Mouse (Mus musculus): Measurements from ENCODE around the gene Cd3d. TPM values are rescaled to one million over a fixed set of nuclear protein-coding genes. Genes with fewer than 3 reads are reported as not detected.

Gene Cd3d
- total RNA-seq, 1 experiment: not detected

GRCm38 (mm10) chr9:44986242-44986781 is 4.7 kb downstream of the Cd3d start:
- H3K4me3 ChIP-seq (ENCODE audit: insufficient read depth in 1 of 2, low read depth in 1 of 2, low read length in 2 of 2, poor library complexity in 1 of 2, severe bottlenecking in 1 of 2): no peak overlapping the region
- H3K27ac ChIP-seq (ENCODE audit: insufficient read depth, low read depth, low read length, poor library complexity, severe bottlenecking): no peak overlapping the region
- H3K9ac ChIP-seq (ENCODE audit: insufficient read depth, low read depth, low read length, poor library complexity, severe bottlenecking): no peak overlapping the region
- H3K4me1 ChIP-seq (ENCODE audit: control insufficient read depth in 2 of 2, insufficient read depth in 2 of 2, low read length in 2 of 2, poor library complexity in 1 of 2): peaks cover 0 to 2% of the 10 kb centered on the region in 2 experiments; a peak in 1 of 4 replicates
- H3K9me3 ChIP-seq (ENCODE audit: control insufficient read depth, insufficient read depth, low read depth, low read length): no peaks in the 10 kb centered on the region
- in situ Hi-C loops (cut with MboI; ENCODE audit: low sequenced_read_pairs in 2 of 2, unreplicated experiment in 2 of 2): no loop called here
- no peak for DNase-seq (ENCODE audit: low read depth, low spot score)
- no peaks in the 10 kb centered on the region for H3K36me3 ChIP-seq (ENCODE audit: control insufficient read depth, insufficient read depth, low read length, poor library complexity, severe bottlenecking)
- TF ChIP-seq ZC3H11A (IDR thresholded peaks at IDR 0.05; ENCODE audit: borderline replicate concordance, low read depth, low read length) (no peak), CHD2 (IDR thresholded peaks at IDR 0.05; ENCODE audit: low read depth, low read length) (no peak), ZNF384 (IDR thresholded peaks at IDR 0.05; ENCODE audit: low read depth, low read length) (no peak), MAFK (IDR thresholded peaks at IDR 0.05; ENCODE audit: insufficient read depth, low read depth, low read length) (no peak), HCFC1 (IDR thresholded peaks at IDR 0.05; ENCODE audit: borderline replicate concordance, insufficient read depth, low read length) (no peak)

- in situ Hi-C loops (cut with MboI; ENCODE audit: low sequenced_read_pairs in 2 of 2, unreplicated experiment in 2 of 2): no loop called here
- no peak overlapping the region for H3K9ac ChIP-seq (ENCODE audit: insufficient read depth, low read depth, low read length, poor library complexity, severe bottlenecking)
- H3K36me3 ChIP-seq (ENCODE audit: control insufficient read depth, insufficient read depth, low read length, poor library complexity, severe bottlenecking): no peaks in the 10 kb centered on the region
- DNase-seq (ENCODE audit: low read depth, low spot score): no peak
- H3K4me1 ChIP-seq (ENCODE audit: control insufficient read depth in 2 of 2, insufficient read depth in 2 of 2, low read length in 2 of 2, poor library complexity in 1 of 2): peaks cover 0 to 2% of the 10 kb centered on the region in 2 experiments; a peak in 1 of 4 replicates
- TF ChIP-seq MAFK (IDR thresholded peaks at IDR 0.05; ENCODE audit: insufficient read depth, low read depth, low read length) (no peak), HCFC1 (IDR thresholded peaks at IDR 0.05; ENCODE audit: borderline replicate concordance, insufficient read depth, low read length) (no peak), ZC3H11A (IDR thresholded peaks at IDR 0.05; ENCODE audit: borderline replicate concordance, low read depth, low read length) (no peak), CHD2 (IDR thresholded peaks at IDR 0.05; ENCODE audit: low read depth, low read length) (no peak), ZNF384 (IDR thresholded peaks at IDR 0.05; ENCODE audit: low read depth, low read length) (no peak)
- H3K27ac ChIP-seq (ENCODE audit: insufficient read depth, low read depth, low read length, poor library complexity, severe bottlenecking): no peak overlapping the region
- H3K9me3 ChIP-seq (ENCODE audit: control insufficient read depth, insufficient read depth, low read depth, low read length): no peaks in the 10 kb centered on the region
- H3K4me3 ChIP-seq (ENCODE audit: insufficient read depth in 1 of 2, low read depth in 1 of 2, low read length in 2 of 2, poor library complexity in 1 of 2, severe bottlenecking in 1 of 2): no peak overlapping the region
Measured at GRCm38 (mm10) chr9:44986976-44987375, 5.4 kb downstream of the Cd3d start.

GRCm38 (mm10) chr9:44991821-44992220 is 10.2 kb downstream of the Cd3d start:
- in situ Hi-C loops (cut with MboI; ENCODE audit: low sequenced_read_pairs in 2 of 2, unreplicated experiment in 2 of 2): no loop called here
- Histone ChIP-seq H3K9ac (ENCODE audit: insufficient read depth, low read depth, low read length, poor library complexity, severe bottlenecking) (no peak overlapping the region), H3K9me3 (ENCODE audit: control insufficient read depth, insufficient read depth, low read depth, low read length) (no peaks in the 10 kb centered on the region), H3K4me3 (ENCODE audit: insufficient read depth in 1 of 2, low read depth in 1 of 2, low read length in 2 of 2, poor library complexity in 1 of 2, severe bottlenecking in 1 of 2) (no peak overlapping the region), H3K4me1 (ENCODE audit: control insufficient read depth in 2 of 2, insufficient read depth in 2 of 2, low read length in 2 of 2, poor library complexity in 1 of 2) (no peaks in the 10 kb centered on the region), H3K27ac (ENCODE audit: insufficient read depth, low read depth, low read length, poor library complexity, severe bottlenecking) (no peak overlapping the region), H3K36me3 (ENCODE audit: control insufficient read depth, insufficient read depth, low read length, poor library complexity, severe bottlenecking) (no peaks in the 10 kb centered on the region)
- TF ChIP-seq HCFC1 (IDR thresholded peaks at IDR 0.05; ENCODE audit: borderline replicate concordance, insufficient read depth, low read length): no peak
- DNase-seq (ENCODE audit: low read depth, low spot score): no peak

GRCm38 (mm10) chr9:44992271-44992670 is 10.7 kb downstream of the Cd3d start:
- in situ Hi-C loops (cut with MboI; ENCODE audit: low sequenced_read_pairs in 2 of 2, unreplicated experiment in 2 of 2): no loop called here
- H3K9me3 ChIP-seq (ENCODE audit: control insufficient read depth, insufficient read depth, low read depth, low read length): no peaks in the 10 kb centered on the region
- H3K4me3 ChIP-seq (ENCODE audit: insufficient read depth in 1 of 2, low read depth in 1 of 2, low read length in 2 of 2, poor library complexity in 1 of 2, severe bottlenecking in 1 of 2): no peak overlapping the region
- TF ChIP-seq MAFK (IDR thresholded peaks at IDR 0.05; ENCODE audit: insufficient read depth, low read depth, low read length): no peak
- TF ChIP-seq ZNF384 (IDR thresholded peaks at IDR 0.05; ENCODE audit: low read depth, low read length): no peak
- no peak for TF ChIP-seq HCFC1 (IDR thresholded peaks at IDR 0.05; ENCODE audit: borderline replicate concordance, insufficient read depth, low read length)
- no peak for TF ChIP-seq ZC3H11A (IDR thresholded peaks at IDR 0.05; ENCODE audit: borderline replicate concordance, low read depth, low read length)
- no peak for TF ChIP-seq CHD2 (IDR thresholded peaks at IDR 0.05; ENCODE audit: low read depth, low read length)
- H3K27ac ChIP-seq (ENCODE audit: insufficient read depth, low read depth, low read length, poor library complexity, severe bottlenecking): no peak overlapping the region
- no peaks in the 10 kb centered on the region for H3K4me1 ChIP-seq (ENCODE audit: control insufficient read depth in 2 of 2, insufficient read depth in 2 of 2, low read length in 2 of 2, poor library complexity in 1 of 2)
- H3K36me3 ChIP-seq (ENCODE audit: control insufficient read depth, insufficient read depth, low read length, poor library complexity, severe bottlenecking): no peaks in the 10 kb centered on the region
- DNase-seq (ENCODE audit: low read depth, low spot score): no peak
- H3K9ac ChIP-seq (ENCODE audit: insufficient read depth, low read depth, low read length, poor library complexity, severe bottlenecking): no peak overlapping the region

GRCm38 (mm10) chr9:44993268-44993667 is 11.7 kb downstream of the Cd3d start:
- no peaks in the 10 kb centered on the region for H3K36me3 ChIP-seq (ENCODE audit: control insufficient read depth, insufficient read depth, low read length, poor library complexity, severe bottlenecking)
- no peak overlapping the region for H3K4me3 ChIP-seq (ENCODE audit: insufficient read depth in 1 of 2, low read depth in 1 of 2, low read length in 2 of 2, poor library complexity in 1 of 2, severe bottlenecking in 1 of 2)
- TF ChIP-seq ZNF384 (IDR thresholded peaks at IDR 0.05; ENCODE audit: low read depth, low read length): no peak
- no peak for TF ChIP-seq ZC3H11A (IDR thresholded peaks at IDR 0.05; ENCODE audit: borderline replicate concordance, low read depth, low read length)
- TF ChIP-seq HCFC1 (IDR thresholded peaks at IDR 0.05; ENCODE audit: borderline replicate concordance, insufficient read depth, low read length): no peak
- TF ChIP-seq CHD2 (IDR thresholded peaks at IDR 0.05; ENCODE audit: low read depth, low read length): no peak
- in situ Hi-C loops (cut with MboI; ENCODE audit: low sequenced_read_pairs in 2 of 2, unreplicated experiment in 2 of 2): no loop called here
- H3K4me1 ChIP-seq (ENCODE audit: control insufficient read depth in 2 of 2, insufficient read depth in 2 of 2, low read length in 2 of 2, poor library complexity in 1 of 2): no peaks in the 10 kb centered on the region
- no peak overlapping the region for H3K27ac ChIP-seq (ENCODE audit: insufficient read depth, low read depth, low read length, poor library complexity, severe bottlenecking)
- no peak for DNase-seq (ENCODE audit: low read depth, low spot score)
- H3K9ac ChIP-seq (ENCODE audit: insufficient read depth, low read depth, low read length, poor library complexity, severe bottlenecking): no peak overlapping the region
- H3K9me3 ChIP-seq (ENCODE audit: control insufficient read depth, insufficient read depth, low read depth, low read length): no peaks in the 10 kb centered on the region

Data from ES-E14 (cell line).